8 mouse cellular contexts compared by ENCODE assay signal in genomic region chr17:33524806-33525373, GRCm38 (mm10). TPM values are rescaled to one million over a fixed set of nuclear protein-coding genes. Genes with fewer than 3 reads are reported as not detected.
A peak's percentile ranks its signal among the peaks of the same experiment; 100 is the strongest.
DNase-seq lines count a peak whose midpoint lies in the region; ATAC-seq and TF ChIP-seq lines count a peak whose summit lies in the region.

No protein-coding gene starts in this region.

- peak; percentile 72 for ATAC-seq in limb, embryonic 11.5 days (ENCODE audit: insufficient number of reproducible peaks, low FRiP score, low TSS enrichment, low read depth)
- 0 out of 2 replicates have a peak, but pooled peaks have one; percentile 19 for ATAC-seq in midbrain, embryonic 14.5 days (ENCODE audit: low FRiP score, low TSS enrichment)

- peak overlapping the region; percentile 77 for H3K9ac ChIP-seq in limb, embryonic 11.5 days (ENCODE audit: low read length)
- peak overlapping the region; percentile 73 for H3K9ac ChIP-seq in midbrain, embryonic 14.5 days (replicated peaks; ENCODE audit: low read length)

- peak; percentile 19 for DNase-seq in CD4-positive helper T cell, adult 2 months (ENCODE audit: low read depth, low spot score)
- peak; percentile 23 for DNase-seq in brain, embryonic 14.5 days (ENCODE audit: low read depth)
- DNase-seq in heart, embryonic 10.5 days (ENCODE audit: low spot score): no peak
- peak; percentile 76 for DNase-seq in limb, embryonic 11.5 days (ENCODE audit: low spot score)
- DNase-seq in midbrain, embryonic 14.5 days: peak; percentile 24
- DNase-seq in right cerebral cortex, postnatal 4 days: no peak
- no peak for DNase-seq in c-Kit-positive CD71-positive TER-119-positive erythroid progenitor cells, embryonic 14.5 days (ENCODE audit: low spot score)
- DNase-seq in cerebellum, postnatal 25 days: no peak

- H3K36me3 ChIP-seq in heart, embryonic 10.5 days: peaks cover 19% of the 10 kb centered on the region
- H3K36me3 ChIP-seq in limb, embryonic 11.5 days (ENCODE audit: control insufficient read depth, insufficient read depth, low read length): peaks cover 11% of the 10 kb centered on the region; the same call in 1 of the 2 replicates
- peaks cover 14% of the 10 kb centered on the region for H3K36me3 ChIP-seq in midbrain, embryonic 14.5 days (ENCODE audit: control insufficient read depth, insufficient read depth, low read length)

- no peak for TF ChIP-seq CTCF in brain, embryonic 14.5 days (IDR thresholded peaks at IDR 0.05; ENCODE audit: borderline replicate concordance, extremely low read depth, insufficient read depth, insufficient read length)

- H3K9me3 ChIP-seq in heart, embryonic 10.5 days: no peaks in the 10 kb centered on the region
- no peaks in the 10 kb centered on the region for H3K9me3 ChIP-seq in limb, embryonic 11.5 days (ENCODE audit: control insufficient read depth, low read length)
- H3K9me3 ChIP-seq in midbrain, embryonic 14.5 days (ENCODE audit: control insufficient read depth, low read length): no peaks in the 10 kb centered on the region

- WGBS in heart, embryonic 10.5 days: 17% methylated on average over 2 of the region's 2 CpGs
- 4% methylated on average over 2 of the region's 2 CpGs for WGBS in limb, embryonic 11.5 days
- 0% methylated on average over 2 of the region's 2 CpGs for WGBS in midbrain, embryonic 14.5 days

- H3K27ac ChIP-seq in heart, embryonic 10.5 days: peak overlapping the region; percentile 89
- H3K27ac ChIP-seq in limb, embryonic 11.5 days (replicated peaks; ENCODE audit: low read depth, low read length): peak overlapping the region; percentile 94
- peak overlapping the region; percentile 73 for H3K27ac ChIP-seq in midbrain, embryonic 14.5 days (replicated peaks; ENCODE audit: low read depth, low read length)

- no peak for TF ChIP-seq POLR2A in brain, embryonic 14.5 days (IDR thresholded peaks at IDR 0.05; ENCODE audit: borderline replicate concordance, extremely low read depth, insufficient read depth, insufficient read length, poor library complexity, severe bottlenecking)

- peak overlapping the region; percentile 74 for H3K4me3 ChIP-seq in heart, embryonic 10.5 days
- peak overlapping the region; percentile 63 for H3K4me3 ChIP-seq in limb, embryonic 11.5 days (ENCODE audit: low read depth, low read length)
- peak overlapping the region; percentile 59 for H3K4me3 ChIP-seq in midbrain, embryonic 14.5 days (replicated peaks; ENCODE audit: low read depth, low read length)

- peaks cover 33% of the 10 kb centered on the region for H3K4me1 ChIP-seq in heart, embryonic 10.5 days
- peaks cover 14% of the 10 kb centered on the region for H3K4me1 ChIP-seq in limb, embryonic 11.5 days (ENCODE audit: control insufficient read depth, insufficient read depth, low read length)
- peaks cover 14% of the 10 kb centered on the region; the same call in 1 of the 2 replicates for H3K4me1 ChIP-seq in midbrain, embryonic 14.5 days (ENCODE audit: control insufficient read depth, insufficient read depth, low read length)

- H3K27me3 ChIP-seq in heart, embryonic 10.5 days (ENCODE audit: insufficient read depth, poor library complexity, severe bottlenecking): no peaks in the 10 kb centered on the region
- no peaks in the 10 kb centered on the region for H3K27me3 ChIP-seq in limb, embryonic 11.5 days (ENCODE audit: control insufficient read depth, insufficient read depth, low read length)
- no peaks in the 10 kb centered on the region for H3K27me3 ChIP-seq in midbrain, embryonic 14.5 days (ENCODE audit: control insufficient read depth, insufficient read depth, low read length)

- H3K4me2 ChIP-seq in limb, embryonic 11.5 days (ENCODE audit: low read depth, severe bottlenecking): peak overlapping the region; percentile 77
- H3K4me2 ChIP-seq in midbrain, embryonic 14.5 days (ENCODE audit: low read length): peak overlapping the region; percentile 75

RNA-seq across cellular contexts. Expression of gene Adamts10, which starts 0.9 kb away (rescaled TPM):
- 107 and 121 TPM in 2 replicates for polyA plus RNA-seq in brain, embryonic 14.5 days (2012; rRNA removed)
- 38.9 and 51.2 TPM in 2 replicates for polyA plus RNA-seq in heart, embryonic 10.5 days (2016; fragmentation: Nextera tagmentation; extraction: Ambion mirVana)
- 72.1 and 78.7 TPM in 2 replicates for polyA plus RNA-seq in limb, embryonic 11.5 days (2014; fragmentation: Nextera tagmentation; extraction: Ambion mirVana)
- 39.3 and 41.7 TPM in 2 replicates for polyA plus RNA-seq in midbrain, embryonic 14.5 days (2014; fragmentation: Nextera tagmentation; extraction: Ambion mirVana)

RNA-seq across cellular contexts. Expression of gene Myo1f, which starts 30.6 kb away (rescaled TPM):
- 0.98 and 1.6 TPM in 2 replicates for polyA plus RNA-seq in brain, embryonic 14.5 days (2012; rRNA removed)
- polyA plus RNA-seq in heart, embryonic 10.5 days (2016; fragmentation: Nextera tagmentation; extraction: Ambion mirVana): 0.74 and 1.4 TPM in 2 replicates
- 1.1 and 1.5 TPM in 2 replicates for polyA plus RNA-seq in limb, embryonic 11.5 days (2014; fragmentation: Nextera tagmentation; extraction: Ambion mirVana)
- 0.72 and 1.8 TPM in 2 replicates for polyA plus RNA-seq in midbrain, embryonic 14.5 days (2014; fragmentation: Nextera tagmentation; extraction: Ambion mirVana)

Comparison
In these comparisons a context has a peak if more than half of its experiments do, and no peak if none do; other contexts are left out.
1. DNase-seq: peak in CD4-positive helper T cell, adult 2 months (single experiment), brain, embryonic 14.5 days (single experiment), limb, embryonic 11.5 days (single experiment) and midbrain, embryonic 14.5 days (single experiment); none in heart, embryonic 10.5 days (single experiment), right cerebral cortex, postnatal 4 days (single experiment), c-Kit-positive CD71-positive TER-119-positive erythroid progenitor cells, embryonic 14.5 days (single experiment) and cerebellum, postnatal 25 days (0 of 2).
2. Peak in every context shown above with its lines, with median percentiles within 50 percentile points of each other: H3K27ac ChIP-seq and H3K4me3 ChIP-seq.